Mouse (Mus musculus): ENCODE data around the gene Srsf6. TPM values are rescaled to one million over a fixed set of nuclear protein-coding genes. Genes with fewer than 3 reads are reported as not detected.

Srsf6 gene
- polyA plus RNA-seq, 1 experiment from 2014 or later = 169 TPM

DNA sequence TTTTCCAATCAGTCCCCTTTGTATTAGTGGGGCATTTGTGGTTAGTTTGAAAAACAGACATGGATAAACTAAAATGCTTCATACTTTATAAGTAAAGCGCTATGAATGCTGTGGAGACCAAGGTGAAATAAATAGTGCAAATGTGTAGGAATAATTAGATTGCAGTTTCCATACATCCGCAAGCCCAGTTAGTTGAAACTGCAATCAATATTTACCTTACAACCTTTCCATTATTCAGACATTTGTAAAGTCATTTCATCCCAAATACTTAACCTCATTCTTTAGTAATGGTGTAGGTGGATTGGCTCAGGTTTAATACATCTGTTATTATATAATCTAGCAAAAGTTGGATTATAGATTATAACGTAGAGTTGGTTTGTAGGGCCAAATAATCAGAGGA lies 4.4 kb downstream of the Srsf6 start:
- H3K4me2 ChIP-seq = no peak overlapping the region
- ATAC-seq (ENCODE audit: low FRiP score) = no peak
- H3K27ac ChIP-seq = no peak overlapping the region
- peaks cover 70% of the 10 kb centered on the region for H3K36me3 ChIP-seq
- H3K9ac ChIP-seq = no peak overlapping the region
- no peak overlapping the region for H3K4me3 ChIP-seq
- peaks cover 17% of the 10 kb centered on the region for H3K4me1 ChIP-seq (replicated peaks)
- WGBS = 93% methylated on average over 3 of the region's 3 CpGs
- peaks cover 11% of the 10 kb centered on the region for H3K27me3 ChIP-seq
- no peaks in the 10 kb centered on the region for H3K9me3 ChIP-seq

DNA sequence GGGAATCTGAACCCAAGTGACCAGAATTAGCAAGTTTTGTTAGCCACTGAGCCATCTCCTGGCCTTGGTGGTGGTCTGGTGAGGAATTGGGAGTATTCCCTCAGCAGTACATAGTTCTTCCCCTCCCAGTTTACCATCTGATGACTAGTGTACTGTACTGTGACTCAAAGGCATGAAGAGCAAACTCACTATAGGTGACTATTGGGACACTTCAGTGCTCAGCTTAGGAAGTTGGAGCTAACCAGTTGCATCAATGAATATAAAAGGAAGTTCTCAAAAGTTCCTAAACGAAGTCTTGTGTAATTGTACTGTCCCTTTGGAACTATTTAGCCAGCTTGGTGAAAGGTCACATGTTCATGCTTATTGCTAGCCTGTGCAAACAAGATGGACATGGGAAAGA lies 8.2 kb downstream of the Srsf6 start:
- H3K4me1 ChIP-seq (replicated peaks) = peaks cover 14% of the 10 kb centered on the region
- H3K36me3 ChIP-seq = peaks cover 64% of the 10 kb centered on the region
- H3K4me2 ChIP-seq = no peak overlapping the region
- no peaks in the 10 kb centered on the region for H3K9me3 ChIP-seq
- H3K4me3 ChIP-seq = no peak overlapping the region
- 84% methylated on average over 1 of the region's 1 CpGs for WGBS
- no peak overlapping the region for H3K9ac ChIP-seq
- no peak for ATAC-seq (ENCODE audit: low FRiP score)
- H3K27me3 ChIP-seq = peaks cover 27% of the 10 kb centered on the region
- no peak overlapping the region for H3K27ac ChIP-seq

DNA sequence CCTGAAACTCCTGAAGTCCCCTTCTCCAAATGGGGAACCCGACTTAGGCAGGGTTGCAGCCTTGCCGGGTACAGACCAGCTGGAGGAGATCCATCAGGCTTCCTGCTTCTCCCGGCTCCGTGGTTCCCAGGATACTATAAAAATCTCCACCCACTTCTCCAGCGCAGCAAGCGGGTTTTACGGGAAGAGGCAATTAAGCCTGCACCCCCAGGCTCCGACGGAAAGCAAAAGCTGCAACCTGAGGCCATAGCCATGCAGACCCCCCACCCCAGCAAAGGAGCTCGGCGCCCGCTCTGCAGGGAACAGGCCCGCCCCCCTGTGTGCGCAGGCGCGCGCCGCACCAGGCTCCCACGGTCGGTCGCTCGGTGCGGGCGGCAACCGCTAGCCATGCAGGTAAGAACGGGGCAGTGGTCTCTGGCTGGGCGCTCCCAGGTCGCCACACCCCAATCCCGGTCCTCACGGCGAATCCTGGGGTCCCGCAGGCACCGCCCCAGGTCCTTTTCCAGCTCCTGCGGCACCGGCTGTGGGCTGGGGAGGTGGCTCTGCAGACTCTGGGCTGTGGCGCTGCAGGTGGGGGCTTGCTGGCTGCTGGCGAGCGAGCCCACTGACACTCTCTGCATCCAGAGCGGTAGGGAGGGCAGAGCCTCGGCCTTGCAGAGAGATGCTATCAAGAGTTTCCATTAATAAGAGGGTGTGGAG lies 12.0 kb downstream of the Srsf6 start, which contains the start of gene L3mbtl1:
Gene L3mbtl1, plus strand, starts transcription at position 325 of the 699 bp plus-strand sequence.
- peaks cover 33% of the 10 kb centered on the region for H3K36me3 ChIP-seq
- ATAC-seq (ENCODE audit: low FRiP score) = peak; percentile 85
- peaks cover 30% of the 10 kb centered on the region for H3K27me3 ChIP-seq
- H3K4me3 ChIP-seq = peak within 1 kb of the TSS; percentile 64
- H3K27ac ChIP-seq = peak within 1 kb of the TSS; percentile 62
- peak within 1 kb of the TSS; percentile 80 for H3K9ac ChIP-seq
- H3K4me2 ChIP-seq = peak within 1 kb of the TSS; percentile 94
- H3K9me3 ChIP-seq = no peaks in the 10 kb centered on the region
- peaks cover 18% of the 10 kb centered on the region for H3K4me1 ChIP-seq (replicated peaks)
- WGBS = under 1% methylated on average over 40 of the region's 40 CpGs

- Histone ChIP-seq H3K9me3 (no peaks in the 10 kb centered on the region), H3K4me1 (replicated peaks) (peaks cover 18% of the 10 kb centered on the region), H3K27ac (no peak overlapping the region), H3K4me3 (peak overlapping the region; percentile 64), H3K4me2 (peak overlapping the region; percentile 94), H3K9ac (peak overlapping the region; percentile 80; the same call in 1 of the 2 replicates), H3K27me3 (peaks cover 30% of the 10 kb centered on the region), H3K36me3 (peaks cover 26% of the 10 kb centered on the region)
- no peak for ATAC-seq (ENCODE audit: low FRiP score)
- 11% methylated on average over 11 of the region's 11 CpGs for WGBS
These were observed 12.6 kb downstream of the Srsf6 start for GRCm38 (mm10) chr2:162943931-162944330.

- Histone ChIP-seq H3K9ac (no peak overlapping the region), H3K4me3 (no peak overlapping the region), H3K9me3 (no peaks in the 10 kb centered on the region), H3K4me2 (no peak overlapping the region), H3K27ac (no peak overlapping the region), H3K4me1 (replicated peaks) (peaks cover 18% of the 10 kb centered on the region), H3K27me3 (peaks cover 11% of the 10 kb centered on the region), H3K36me3 (peaks cover 2% of the 10 kb centered on the region; the same call in 1 of the 2 replicates)
- ATAC-seq (ENCODE audit: low FRiP score) = no peak
- WGBS = 90% methylated on average over 5 of the region's 5 CpGs
These were observed 15.6 kb downstream of the Srsf6 start for GRCm38 (mm10) chr2:162946964-162947363.

GRCm38 (mm10) chr2:162947736-162948135 lies 16.4 kb downstream of the Srsf6 start:
- 37% methylated on average over 15 of the region's 15 CpGs for WGBS
- Histone ChIP-seq H3K9ac (no peak overlapping the region), H3K4me2 (peak overlapping the region; percentile 42), H3K36me3 (peaks cover 2% of the 10 kb centered on the region; the same call in 1 of the 2 replicates), H3K9me3 (no peaks in the 10 kb centered on the region), H3K4me3 (peak overlapping the region; percentile 14), H3K27me3 (peaks cover 11% of the 10 kb centered on the region), H3K4me1 (replicated peaks) (peaks cover 15% of the 10 kb centered on the region), H3K27ac (no peak overlapping the region)
- ATAC-seq (ENCODE audit: low FRiP score) = no peak

DNA sequence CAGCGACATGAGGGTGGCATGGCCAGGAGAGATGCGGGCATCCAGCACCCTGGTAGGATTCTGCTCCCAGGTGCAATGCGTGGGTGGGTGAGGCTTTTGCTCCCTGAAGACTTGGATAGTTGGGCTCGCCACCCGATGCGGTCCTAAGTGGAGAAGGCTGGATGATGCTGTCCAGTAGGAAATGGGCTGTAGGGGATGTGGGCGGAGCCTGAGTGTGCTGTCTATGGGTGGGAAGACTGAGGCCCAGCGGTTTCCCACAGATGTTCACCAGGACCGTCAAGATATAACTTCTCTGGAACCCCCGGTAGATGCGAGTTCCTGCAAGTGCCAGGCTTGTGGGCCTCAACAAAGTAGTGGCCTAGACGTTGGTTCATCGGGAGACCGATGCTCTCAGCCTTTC lies 16.9 kb downstream of the Srsf6 start:
- H3K4me3 ChIP-seq = peak overlapping the region; percentile 14
- no peak for ATAC-seq (ENCODE audit: low FRiP score)
- no peak overlapping the region for H3K27ac ChIP-seq
- H3K9ac ChIP-seq = no peak overlapping the region
- peaks cover 11% of the 10 kb centered on the region for H3K4me1 ChIP-seq (replicated peaks)
- peaks cover 11% of the 10 kb centered on the region for H3K27me3 ChIP-seq
- 68% methylated on average over 14 of the region's 14 CpGs for WGBS
- peak overlapping the region; percentile 42 for H3K4me2 ChIP-seq
- H3K36me3 ChIP-seq = peaks cover 2% of the 10 kb centered on the region; the same call in 1 of the 2 replicates
- H3K9me3 ChIP-seq = no peaks in the 10 kb centered on the region

- no peak for ATAC-seq (ENCODE audit: low FRiP score)
- 89% methylated on average over 2 of the region's 2 CpGs for WGBS
- H3K9ac ChIP-seq = no peak overlapping the region
These were observed 19.4 kb downstream of the Srsf6 start for GRCm38 (mm10) chr2:162950776-162951175.

GRCm38 (mm10) chr2:162956843-162957242 lies 25.5 kb downstream of the Srsf6 start:
- no peak overlapping the region for H3K27ac ChIP-seq
- no peaks in the 10 kb centered on the region for H3K9me3 ChIP-seq
- no peaks in the 10 kb centered on the region for H3K4me1 ChIP-seq (replicated peaks)
- H3K27me3 ChIP-seq = no peaks in the 10 kb centered on the region
- ATAC-seq (ENCODE audit: low FRiP score) = no peak
- 94% methylated on average over 2 of the region's 2 CpGs for WGBS
- no peak overlapping the region for H3K4me2 ChIP-seq
- H3K4me3 ChIP-seq = no peak overlapping the region
- no peaks in the 10 kb centered on the region for H3K36me3 ChIP-seq
- H3K9ac ChIP-seq = no peak overlapping the region

More at GRCm38 (mm10) chr2:162950776-162951175, 19.4 kb downstream of the Srsf6 start:
- Histone ChIP-seq H3K27me3 (no peaks in the 10 kb centered on the region), H3K4me2 (no peak overlapping the region), H3K27ac (no peak overlapping the region), H3K4me1 (replicated peaks) (0 out of 2 replicates have a peak, but pooled peaks cover 4% of the 10 kb centered on the region), H3K4me3 (no peak overlapping the region), H3K9me3 (no peaks in the 10 kb centered on the region), H3K36me3 (peaks cover 2% of the 10 kb centered on the region; the same call in 1 of the 2 replicates)

GRCm38 (mm10) chr2:162961321-162961720 lies 30.0 kb downstream of the Srsf6 start:
- 65% methylated on average over 8 of the region's 10 CpGs for WGBS

DNA sequence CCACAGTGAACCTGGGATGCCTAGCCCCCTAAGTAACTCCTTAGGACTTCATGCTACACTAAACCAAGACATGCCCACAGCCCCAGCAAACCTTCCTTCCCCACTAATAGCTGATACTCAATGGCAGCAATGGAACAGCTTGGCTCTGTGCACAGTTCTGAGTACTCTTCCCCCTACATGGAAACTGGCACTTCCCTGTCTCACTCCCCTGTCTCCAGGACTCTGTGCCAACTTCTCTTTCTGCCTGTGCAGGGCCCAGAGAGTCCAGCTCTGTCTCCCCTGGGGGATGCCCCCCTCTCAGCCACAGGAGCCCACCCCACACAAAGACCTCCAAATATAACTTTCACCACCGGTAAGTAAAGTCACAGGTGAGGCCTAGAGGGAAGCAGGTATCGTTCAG lies 35.4 kb downstream of the Srsf6 start:
- 0 out of 2 replicates have a peak, but pooled peaks cover 3% of the 10 kb centered on the region for H3K27me3 ChIP-seq
- H3K27ac ChIP-seq = no peak overlapping the region
- H3K4me1 ChIP-seq (replicated peaks) = no peaks in the 10 kb centered on the region
- H3K36me3 ChIP-seq = no peaks in the 10 kb centered on the region
- no peak overlapping the region for H3K9ac ChIP-seq
- WGBS = 96% methylated on average over 2 of the region's 2 CpGs
- H3K9me3 ChIP-seq = no peaks in the 10 kb centered on the region
- H3K4me2 ChIP-seq = no peak overlapping the region
- no peak for ATAC-seq (ENCODE audit: low FRiP score)
- no peak overlapping the region for H3K4me3 ChIP-seq

More at GRCm38 (mm10) chr2:162961321-162961720, 30.0 kb downstream of the Srsf6 start:
- no peak overlapping the region for H3K9ac ChIP-seq
- no peak overlapping the region for H3K4me2 ChIP-seq
- H3K27ac ChIP-seq = no peak overlapping the region
- no peaks in the 10 kb centered on the region for H3K9me3 ChIP-seq
- H3K27me3 ChIP-seq = 0 out of 2 replicates have a peak, but pooled peaks cover 3% of the 10 kb centered on the region
- no peak for ATAC-seq (ENCODE audit: low FRiP score)
- H3K36me3 ChIP-seq = no peaks in the 10 kb centered on the region
- H3K4me3 ChIP-seq = no peak overlapping the region
- no peaks in the 10 kb centered on the region for H3K4me1 ChIP-seq (replicated peaks)

DNA sequence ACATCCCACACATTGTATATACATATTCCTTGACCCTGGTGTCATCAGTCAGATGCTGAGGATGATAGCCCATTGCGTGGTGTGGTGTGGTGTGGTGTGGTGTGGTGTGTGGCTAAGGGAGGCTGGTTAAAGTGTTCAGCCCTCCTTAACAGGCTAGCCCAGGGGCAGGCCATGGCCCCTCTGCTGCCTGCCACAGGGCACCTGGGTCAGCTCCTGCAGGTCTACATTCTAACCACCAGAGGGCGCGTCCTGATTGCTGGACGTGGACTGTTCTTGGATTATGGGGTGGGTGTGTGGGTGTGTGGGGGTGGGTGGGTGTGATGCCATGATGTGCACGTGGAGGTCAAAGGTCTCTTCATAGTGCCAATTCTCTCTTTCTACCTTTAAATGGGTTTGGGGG lies 37.0 kb downstream of the Srsf6 start:
- Histone ChIP-seq H3K9me3 (no peaks in the 10 kb centered on the region), H3K4me2 (no peak overlapping the region), H3K4me1 (replicated peaks) (peaks cover 2% of the 10 kb centered on the region), H3K4me3 (no peak overlapping the region), H3K36me3 (no peaks in the 10 kb centered on the region), H3K27me3 (0 out of 2 replicates have a peak, but pooled peaks cover under 1% of the 10 kb centered on the region), H3K9ac (no peak overlapping the region), H3K27ac (no peak overlapping the region)
- no peak for ATAC-seq (ENCODE audit: low FRiP score)
- WGBS = 6% methylated on average over 5 of the region's 5 CpGs

DNA sequence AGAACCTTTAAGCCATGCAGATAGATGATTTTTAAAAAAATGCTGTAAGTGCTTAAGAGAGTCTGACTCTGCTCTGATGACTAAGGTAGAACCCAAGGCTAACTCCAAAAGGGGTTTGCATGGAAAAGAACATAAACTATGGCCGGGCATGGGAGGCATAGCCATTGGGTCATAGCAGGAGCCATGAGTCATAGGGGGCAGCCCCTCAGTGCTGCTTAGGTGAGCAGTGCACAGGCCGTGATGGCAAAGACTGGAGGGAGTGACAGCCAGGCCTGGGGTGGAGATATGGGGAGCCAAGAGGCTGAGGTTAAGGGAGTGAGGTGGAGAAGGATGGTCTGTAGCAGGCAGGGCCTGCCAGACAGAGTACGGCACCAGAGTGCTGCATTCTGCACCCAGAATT lies 37.8 kb downstream of the Srsf6 start:
- H3K27ac ChIP-seq = no peak overlapping the region
- peaks cover 10% of the 10 kb centered on the region for H3K4me1 ChIP-seq (replicated peaks)
- 89% methylated on average over 3 of the region's 3 CpGs for WGBS
- no peak overlapping the region for H3K4me2 ChIP-seq
- no peaks in the 10 kb centered on the region for H3K36me3 ChIP-seq
- no peak overlapping the region for H3K4me3 ChIP-seq
- ATAC-seq (ENCODE audit: low FRiP score) = no peak
- H3K9ac ChIP-seq = no peak overlapping the region
- H3K27me3 ChIP-seq = no peaks in the 10 kb centered on the region
- H3K9me3 ChIP-seq = no peaks in the 10 kb centered on the region
